Mouse (Mus musculus): ENCODE results near the gene Tbxa2r. TPM values are rescaled to one million over a fixed set of nuclear protein-coding genes. Genes with fewer than 3 reads are reported as not detected.

Tbxa2r gene
- polyA plus RNA-seq, 1 experiment from 2014 or later = 23.1 TPM

DNA sequence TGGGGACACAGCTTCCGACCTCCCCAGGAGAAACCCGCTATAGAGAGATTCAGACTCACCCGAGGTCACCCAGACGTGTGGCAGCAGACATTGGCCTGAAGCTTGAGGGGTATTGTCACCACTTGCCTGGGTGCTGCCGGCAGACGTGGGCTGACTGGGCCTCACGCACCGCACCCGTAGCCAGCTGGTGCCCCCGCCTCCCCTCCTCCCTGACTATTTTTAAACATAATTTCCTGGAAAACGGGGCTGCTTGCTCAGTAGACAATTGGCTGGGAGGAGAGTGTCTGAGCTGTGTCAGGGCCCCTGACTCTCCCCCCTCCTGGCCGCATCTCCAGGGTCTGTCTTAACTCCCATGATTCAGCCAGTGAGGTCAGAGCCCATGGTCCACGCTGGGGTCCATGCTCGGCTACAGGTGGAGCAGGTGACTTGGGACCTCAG lies 25.7 kb upstream of the Tbxa2r start:
- Histone ChIP-seq H3K9ac (replicated peaks; ENCODE audit: low read depth, low read length) (no peak overlapping the region; the same call in 1 of the 2 replicates), H3K4me1 (ENCODE audit: control insufficient read depth, insufficient read depth, low read length) (peaks cover 19% of the 10 kb centered on the region; the same call in 1 of the 2 replicates), H3K36me3 (ENCODE audit: control insufficient read depth, insufficient read depth, low read length) (peaks cover 22% of the 10 kb centered on the region), H3K4me2 (replicated peaks; ENCODE audit: low read depth, low read length) (0 out of 2 replicates have a peak overlapping the region, but pooled peaks have one; percentile 5), H3K9me3 (ENCODE audit: control insufficient read depth, low read depth, low read length) (no peaks in the 10 kb centered on the region), H3K4me3 (ENCODE audit: low read depth, low read length) (no peak overlapping the region), H3K27me3 (ENCODE audit: control insufficient read depth, insufficient read depth, low read length) (no peaks in the 10 kb centered on the region), H3K27ac (ENCODE audit: low read length) (no peak overlapping the region)
- WGBS = 49% methylated on average over 14 of the region's 14 CpGs
- no peak for ATAC-seq (ENCODE audit: insufficient number of reproducible peaks, insufficient read depth, low FRiP score, low read depth)

GRCm38 (mm10) chr10:81303258-81303657 lies 25.3 kb upstream of the Tbxa2r start:
- Histone ChIP-seq H3K36me3 (ENCODE audit: control insufficient read depth, insufficient read depth, low read length) (peaks cover 26% of the 10 kb centered on the region), H3K27ac (ENCODE audit: low read length) (no peak overlapping the region), H3K4me3 (ENCODE audit: low read depth, low read length) (no peak overlapping the region), H3K4me1 (ENCODE audit: control insufficient read depth, insufficient read depth, low read length) (peaks cover 19% of the 10 kb centered on the region; the same call in 1 of the 2 replicates), H3K9ac (replicated peaks; ENCODE audit: low read depth, low read length) (0 out of 2 replicates have a peak overlapping the region, but pooled peaks have one; percentile 4), H3K4me2 (replicated peaks; ENCODE audit: low read depth, low read length) (0 out of 2 replicates have a peak overlapping the region, but pooled peaks have one; percentile 5), H3K9me3 (ENCODE audit: control insufficient read depth, low read depth, low read length) (no peaks in the 10 kb centered on the region), H3K27me3 (ENCODE audit: control insufficient read depth, insufficient read depth, low read length) (no peaks in the 10 kb centered on the region)
- no peak for ATAC-seq (ENCODE audit: insufficient number of reproducible peaks, insufficient read depth, low FRiP score, low read depth)
- WGBS = 76% methylated on average over 10 of the region's 10 CpGs

DNA sequence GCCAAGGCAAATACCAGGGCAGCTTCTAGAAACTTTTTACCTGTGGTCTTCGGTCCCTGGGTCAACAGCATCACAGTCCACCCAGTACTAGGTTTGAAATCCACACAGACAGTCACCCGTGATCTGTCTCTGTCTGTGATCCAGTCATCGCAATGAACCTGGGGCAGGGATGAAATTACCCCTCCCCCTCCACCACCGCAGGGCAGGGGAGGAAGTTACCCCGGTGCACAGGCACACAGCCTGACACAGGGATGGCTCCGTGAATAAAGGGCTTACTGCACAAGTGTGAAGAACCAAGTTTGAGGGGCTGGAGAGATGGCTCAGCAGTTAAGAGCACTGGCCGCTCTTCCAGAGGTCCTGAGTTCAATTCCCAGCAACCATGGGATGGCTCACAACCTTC lies 24.8 kb upstream of the Tbxa2r start:
- Histone ChIP-seq H3K27ac (ENCODE audit: low read length) (no peak overlapping the region), H3K36me3 (ENCODE audit: control insufficient read depth, insufficient read depth, low read length) (peaks cover 27% of the 10 kb centered on the region), H3K27me3 (ENCODE audit: control insufficient read depth, insufficient read depth, low read length) (no peaks in the 10 kb centered on the region), H3K4me3 (ENCODE audit: low read depth, low read length) (no peak overlapping the region), H3K4me2 (replicated peaks; ENCODE audit: low read depth, low read length) (no peak overlapping the region), H3K9me3 (ENCODE audit: control insufficient read depth, low read depth, low read length) (no peaks in the 10 kb centered on the region), H3K4me1 (ENCODE audit: control insufficient read depth, insufficient read depth, low read length) (peaks cover 19% of the 10 kb centered on the region; the same call in 1 of the 2 replicates), H3K9ac (replicated peaks; ENCODE audit: low read depth, low read length) (no peak overlapping the region)
- ATAC-seq (ENCODE audit: insufficient number of reproducible peaks, insufficient read depth, low FRiP score, low read depth) = no peak
- WGBS = 73% methylated on average over 7 of the region's 7 CpGs

GRCm38 (mm10) chr10:81304597-81305238 lies 23.8 kb upstream of the Tbxa2r start:
- Histone ChIP-seq H3K4me2 (replicated peaks; ENCODE audit: low read depth, low read length) (no peak overlapping the region), H3K27me3 (ENCODE audit: control insufficient read depth, insufficient read depth, low read length) (no peaks in the 10 kb centered on the region), H3K27ac (ENCODE audit: low read length) (no peak overlapping the region), H3K9me3 (ENCODE audit: control insufficient read depth, low read depth, low read length) (no peaks in the 10 kb centered on the region), H3K9ac (replicated peaks; ENCODE audit: low read depth, low read length) (no peak overlapping the region), H3K36me3 (ENCODE audit: control insufficient read depth, insufficient read depth, low read length) (peaks cover 34% of the 10 kb centered on the region), H3K4me1 (ENCODE audit: control insufficient read depth, insufficient read depth, low read length) (peaks cover 19% of the 10 kb centered on the region; the same call in 1 of the 2 replicates), H3K4me3 (ENCODE audit: low read depth, low read length) (no peak overlapping the region)
- ATAC-seq (ENCODE audit: insufficient number of reproducible peaks, insufficient read depth, low FRiP score, low read depth) = no peak
- 20% methylated on average over 7 of the region's 9 CpGs for WGBS

DNA sequence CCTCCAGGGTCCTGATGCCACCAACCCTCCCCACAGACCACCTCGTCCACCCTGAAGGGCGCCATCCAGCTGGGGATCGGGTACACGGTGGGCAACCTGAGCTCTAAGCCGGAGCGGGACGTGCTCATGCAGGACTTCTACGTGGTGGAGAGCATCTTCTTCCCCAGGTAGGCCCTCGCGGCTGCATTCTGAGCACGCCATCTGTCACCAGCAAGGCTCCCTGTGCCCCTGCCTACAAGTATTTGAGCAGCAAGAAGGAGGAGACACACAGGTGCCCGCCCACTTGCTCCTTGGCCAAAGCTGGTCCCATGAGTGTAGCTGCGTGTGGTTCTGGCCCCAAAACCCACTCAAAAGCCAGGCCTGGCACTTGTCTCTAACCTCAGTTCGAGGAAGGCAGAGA lies 22.9 kb upstream of the Tbxa2r start:
- Histone ChIP-seq H3K9ac (replicated peaks; ENCODE audit: low read depth, low read length) (no peak overlapping the region), H3K27me3 (ENCODE audit: control insufficient read depth, insufficient read depth, low read length) (no peaks in the 10 kb centered on the region), H3K4me1 (ENCODE audit: control insufficient read depth, insufficient read depth, low read length) (peaks cover 14% of the 10 kb centered on the region; the same call in 1 of the 2 replicates), H3K9me3 (ENCODE audit: control insufficient read depth, low read depth, low read length) (no peaks in the 10 kb centered on the region), H3K36me3 (ENCODE audit: control insufficient read depth, insufficient read depth, low read length) (peaks cover 40% of the 10 kb centered on the region), H3K27ac (ENCODE audit: low read length) (no peak overlapping the region), H3K4me3 (ENCODE audit: low read depth, low read length) (no peak overlapping the region), H3K4me2 (replicated peaks; ENCODE audit: low read depth, low read length) (no peak overlapping the region)
- no peak for ATAC-seq (ENCODE audit: insufficient number of reproducible peaks, insufficient read depth, low FRiP score, low read depth)
- WGBS = 95% methylated on average over 14 of the region's 14 CpGs

- Histone ChIP-seq H3K36me3 (ENCODE audit: control insufficient read depth, insufficient read depth, low read length) (peaks cover 46% of the 10 kb centered on the region), H3K4me3 (ENCODE audit: low read depth, low read length) (no peak overlapping the region), H3K4me1 (ENCODE audit: control insufficient read depth, insufficient read depth, low read length) (0 out of 2 replicates have a peak, but pooled peaks cover 10% of the 10 kb centered on the region), H3K9me3 (ENCODE audit: control insufficient read depth, low read depth, low read length) (no peaks in the 10 kb centered on the region), H3K27ac (ENCODE audit: low read length) (no peak overlapping the region), H3K4me2 (replicated peaks; ENCODE audit: low read depth, low read length) (no peak overlapping the region), H3K27me3 (ENCODE audit: control insufficient read depth, insufficient read depth, low read length) (no peaks in the 10 kb centered on the region), H3K9ac (replicated peaks; ENCODE audit: low read depth, low read length) (no peak overlapping the region)
- no peak for ATAC-seq (ENCODE audit: insufficient number of reproducible peaks, insufficient read depth, low FRiP score, low read depth)
- 92% methylated on average over 12 of the region's 12 CpGs for WGBS
Observed at GRCm38 (mm10) chr10:81306173-81306668, 22.3 kb upstream of the Tbxa2r start.

GRCm38 (mm10) chr10:81306837-81307682 lies 21.5 kb upstream of the Tbxa2r start:
- no peak overlapping the region for H3K9ac ChIP-seq (replicated peaks; ENCODE audit: low read depth, low read length)
- H3K4me1 ChIP-seq (ENCODE audit: control insufficient read depth, insufficient read depth, low read length) = 0 out of 2 replicates have a peak, but pooled peaks cover 10% of the 10 kb centered on the region
- no peaks in the 10 kb centered on the region for H3K9me3 ChIP-seq (ENCODE audit: control insufficient read depth, low read depth, low read length)
- H3K36me3 ChIP-seq (ENCODE audit: control insufficient read depth, insufficient read depth, low read length) = peaks cover 54% of the 10 kb centered on the region
- ATAC-seq (ENCODE audit: insufficient number of reproducible peaks, insufficient read depth, low FRiP score, low read depth) = no peak
- WGBS = 94% methylated on average over 21 of the region's 21 CpGs
- H3K27me3 ChIP-seq (ENCODE audit: control insufficient read depth, insufficient read depth, low read length) = no peaks in the 10 kb centered on the region
- no peak overlapping the region for H3K27ac ChIP-seq (ENCODE audit: low read length)
- H3K4me2 ChIP-seq (replicated peaks; ENCODE audit: low read depth, low read length) = no peak overlapping the region
- H3K4me3 ChIP-seq (ENCODE audit: low read depth, low read length) = no peak overlapping the region

DNA sequence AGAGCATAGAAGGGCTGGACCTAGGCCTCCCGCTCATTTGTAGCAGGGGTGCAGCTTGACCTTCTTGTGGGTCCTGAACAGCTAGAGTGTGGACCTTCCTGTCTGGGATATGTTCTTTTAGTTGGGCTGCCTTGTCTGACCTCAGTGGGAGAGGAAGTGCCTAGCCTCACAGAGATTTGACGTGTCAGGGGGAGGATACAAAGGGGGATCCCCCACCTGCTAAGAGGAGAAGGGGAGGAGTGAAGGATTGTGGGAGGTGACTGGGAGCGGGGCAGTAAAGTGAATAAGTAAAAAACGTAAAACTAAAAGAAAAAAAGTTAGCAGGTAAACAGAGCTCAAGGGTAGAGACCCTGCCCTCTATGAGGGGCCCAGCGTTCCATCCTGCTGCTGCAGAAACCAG lies 19.0 kb upstream of the Tbxa2r start:
- Histone ChIP-seq H3K4me2 (replicated peaks; ENCODE audit: low read depth, low read length) (no peak overlapping the region), H3K9me3 (ENCODE audit: control insufficient read depth, low read depth, low read length) (no peaks in the 10 kb centered on the region), H3K27me3 (ENCODE audit: control insufficient read depth, insufficient read depth, low read length) (no peaks in the 10 kb centered on the region), H3K36me3 (ENCODE audit: control insufficient read depth, insufficient read depth, low read length) (peaks cover 74% of the 10 kb centered on the region), H3K4me3 (ENCODE audit: low read depth, low read length) (no peak overlapping the region), H3K9ac (replicated peaks; ENCODE audit: low read depth, low read length) (no peak overlapping the region), H3K4me1 (ENCODE audit: control insufficient read depth, insufficient read depth, low read length) (no peaks in the 10 kb centered on the region), H3K27ac (ENCODE audit: low read length) (no peak overlapping the region)
- no peak for ATAC-seq (ENCODE audit: insufficient number of reproducible peaks, insufficient read depth, low FRiP score, low read depth)
- WGBS = 80% methylated on average over 5 of the region's 5 CpGs
